Mouse (Mus musculus): ENCODE measurements around the gene Spata25. TPM values are rescaled to one million over a fixed set of nuclear protein-coding genes. Genes with fewer than 3 reads are reported as not detected.

Spata25 gene
- polyA plus RNA-seq, 1 experiment from 2014 or later = 0.14 TPM

- POLR2A ChIA-PET = no interaction called here
- no peak for TF ChIP-seq CTCF (IDR thresholded peaks at IDR 0.05)
- DNase-seq (ENCODE audit: low read depth, low spot score) = no peak
- in situ Hi-C loops (cut with MboI; ENCODE audit: low pct_unique_long_range_greater_than_20kb) = no loop called here
- no peaks in the 10 kb centered on the region for H3K27me3 ChIP-seq
- CTCF ChIA-PET = interaction anchor here (1.1 to 1.8 kb wide), 2 partner anchors 15 to 17 kb away, joined by 3 to 6 read pairs; no protein-coding TSS in a partner anchor
- no peak for ATAC-seq
Observed at GRCm38 (mm10) chr2:164850061-164850460, 21.7 kb upstream of the Spata25 start.

DNA sequence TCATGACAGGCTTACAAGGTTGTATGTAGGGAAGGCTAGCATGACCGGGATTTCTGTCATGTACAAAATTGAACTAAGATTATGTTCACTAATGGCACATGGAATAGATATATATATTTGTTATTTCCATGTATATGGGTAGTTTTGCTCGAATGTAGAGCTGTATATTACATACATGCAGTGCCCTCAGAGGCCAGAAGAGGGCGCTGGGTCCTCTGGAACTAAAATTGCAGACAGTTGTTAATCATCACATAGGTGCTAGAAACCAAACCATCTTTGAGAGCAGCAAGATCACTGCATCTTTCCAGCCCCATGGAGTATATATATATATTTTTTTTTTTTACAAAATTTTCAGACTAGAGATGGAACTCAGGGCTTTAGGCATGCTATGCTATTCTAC lies 17.4 kb upstream of the Spata25 start:
- TF ChIP-seq CTCF (IDR thresholded peaks at IDR 0.05) = no peak
- in situ Hi-C loops (cut with MboI; ENCODE audit: low pct_unique_long_range_greater_than_20kb) = no loop called here
- ATAC-seq (no peak), DNase-seq (ENCODE audit: low read depth, low spot score) (no peak)
- ChIA-PET POLR2A (no interaction called here), CTCF (interaction anchor here (1.7 to 1.8 kb wide), 2 partner anchors 32 to 35 kb away, joined by 3 to 7 read pairs; no protein-coding TSS in a partner anchor)
- H3K27me3 ChIP-seq = no peaks in the 10 kb centered on the region

- ChIA-PET CTCF (interaction anchor here (0.9 to 2.5 kb wide), 4 partner anchors 10 to 42 kb away, joined by 4 to 10 read pairs (median 6); partner anchors contain the start of gene Zswim1), POLR2A (interaction anchor here (0.9 to 2.1 kb wide), 4 partner anchors 33 to 65 kb away, joined by 3 to 11 read pairs (median 4); partner anchors contain the start of gene Pcif1)
- in situ Hi-C loops (cut with MboI; ENCODE audit: low pct_unique_long_range_greater_than_20kb) = no loop called here
- no peak for ATAC-seq
- no peak for DNase-seq (ENCODE audit: low read depth, low spot score)
- no peak for TF ChIP-seq CTCF (IDR thresholded peaks at IDR 0.05)
- H3K27me3 ChIP-seq = no peaks in the 10 kb centered on the region
Observed at GRCm38 (mm10) chr2:164835164-164835563, 6.8 kb upstream of the Spata25 start.

DNA sequence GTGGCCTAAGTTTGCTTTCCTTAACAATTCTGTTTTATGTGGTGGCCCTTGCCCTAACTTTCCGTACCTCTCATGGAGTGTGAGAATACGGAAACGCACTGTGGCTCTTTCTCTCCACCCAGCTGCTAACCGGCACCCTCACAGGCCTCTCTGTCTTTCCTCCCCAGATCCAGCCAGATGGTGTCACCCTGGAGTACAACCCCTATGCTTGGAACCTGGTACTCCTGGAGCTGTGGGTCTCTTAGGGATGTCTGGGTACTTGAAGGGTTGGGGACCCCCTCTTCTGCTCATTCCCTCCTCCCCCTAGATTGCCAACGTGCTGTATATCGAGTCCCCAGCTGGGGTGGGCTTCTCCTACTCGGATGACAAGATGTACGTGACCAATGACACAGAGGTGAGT lies 6.2 kb upstream of the Spata25 start:
- ChIA-PET CTCF (interaction anchor here (0.7 to 2.5 kb wide), 5 partner anchors 12 to 43 kb away, joined by 3 to 10 read pairs (median 6); partner anchors contain the start of genes Pltp and Zswim1), POLR2A (interaction anchor here (0.9 to 1.9 kb wide), 4 partner anchors 33 to 76 kb away, joined by 3 to 5 read pairs (median 4); partner anchors contain the start of gene Pcif1)
- ATAC-seq (peak; percentile 23), DNase-seq (ENCODE audit: low read depth, low spot score) (no peak)
- in situ Hi-C loops (cut with MboI; ENCODE audit: low pct_unique_long_range_greater_than_20kb) = no loop called here
- H3K27me3 ChIP-seq = no peaks in the 10 kb centered on the region
- TF ChIP-seq CTCF (IDR thresholded peaks at IDR 0.05) = no peak

DNA sequence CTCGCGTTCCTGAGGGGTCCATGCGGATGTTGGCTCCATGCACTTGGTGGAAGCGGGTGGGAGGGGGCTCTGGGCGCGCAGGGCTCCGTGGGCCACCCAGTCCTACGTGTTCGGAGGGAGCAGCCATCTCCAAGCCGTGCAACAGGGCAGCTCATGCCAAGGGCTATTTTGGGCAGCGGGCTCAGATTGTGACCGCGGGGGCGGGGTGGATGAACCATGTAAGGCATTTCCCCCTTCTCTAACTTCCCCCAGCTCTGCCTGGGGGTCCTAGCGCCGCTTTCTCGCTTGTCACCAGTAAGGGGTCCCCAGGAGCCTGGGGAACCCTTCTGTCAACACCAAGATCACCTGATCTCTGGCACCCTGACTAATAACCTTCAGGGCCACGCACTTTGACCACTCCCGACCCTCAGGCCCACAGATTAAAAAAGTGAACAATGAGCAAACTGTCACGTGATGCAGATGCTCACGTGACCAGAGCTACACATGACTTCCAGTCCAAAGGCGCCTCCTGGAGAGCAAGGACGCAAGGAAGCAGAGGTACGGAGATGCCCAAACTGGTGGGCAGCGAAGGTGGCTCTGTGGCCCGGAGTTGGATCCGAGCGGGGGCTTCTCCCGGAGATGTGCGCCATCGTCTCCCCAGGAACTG lies 5.1 kb upstream of the Spata25 start, which contains the start of gene Neurl2:
Gene Neurl2 (minus strand): TSS at position 143 of the 646 bp plus-strand sequence.
- no peak for TF ChIP-seq CTCF (IDR thresholded peaks at IDR 0.05)
- ATAC-seq (peak; percentile 13), DNase-seq (ENCODE audit: low read depth, low spot score) (peak; percentile 89)
- no peaks in the 10 kb centered on the region for H3K27me3 ChIP-seq
- ChIA-PET POLR2A (interaction anchor here (0.7 to 1.9 kb wide), 5 partner anchors 9 to 77 kb away, joined by 3 to 5 read pairs (median 3); partner anchors contain the start of genes Acot8 and Zswim1), CTCF (interaction anchor here (1.3 to 2.5 kb wide), 7 partner anchors 11 to 44 kb away, joined by 3 to 10 read pairs (median 4); partner anchors contain the start of genes Acot8, Pltp and Zswim1)
- in situ Hi-C loops (cut with MboI; ENCODE audit: low pct_unique_long_range_greater_than_20kb) = no loop called here

GRCm38 (mm10) chr2:164832748-164833301 lies 4.5 kb upstream of the Spata25 start, which contains the start of gene Ctsa:
Ctsa (plus strand) TSS chr2:164832873.
- peak; percentile 24 for ATAC-seq
- CTCF ChIA-PET = interaction anchor here (1.3 to 2.5 kb wide), 5 partner anchors 11 to 35 kb away, joined by 3 to 7 read pairs (median 4); partner anchors contain the start of genes Acot8, Pltp and Zswim1
- no peak for DNase-seq (ENCODE audit: low read depth, low spot score)
- in situ Hi-C loops (cut with MboI; ENCODE audit: low pct_unique_long_range_greater_than_20kb) = no loop called here
- TF ChIP-seq CTCF (IDR thresholded peaks at IDR 0.05) = no peak
- no peaks in the 10 kb centered on the region for H3K27me3 ChIP-seq
- POLR2A ChIA-PET = interaction anchor here (0.7 to 1.9 kb wide), 5 partner anchors 9 to 78 kb away, joined by 3 to 5 read pairs (median 3); partner anchors contain the start of genes Acot8 and Zswim1

GRCm38 (mm10) chr2:164832032-164832747 lies 3.9 kb upstream of the Spata25 start:
- in situ Hi-C loops (cut with MboI; ENCODE audit: low pct_unique_long_range_greater_than_20kb) = no loop called here

GRCm38 (mm10) chr2:164831029-164831428 lies 2.7 kb upstream of the Spata25 start:
- ChIA-PET CTCF (interaction anchor here (0.7 to 1.1 kb wide), 2 partner anchors 36 to 50 kb away, joined by 3 read pairs; no protein-coding TSS in a partner anchor), POLR2A (interaction anchor here (0.6 kb wide), 1 partner anchor 44 kb away, joined by 3 read pairs; no protein-coding TSS in a partner anchor)
- ATAC-seq (no peak), DNase-seq (ENCODE audit: low read depth, low spot score) (no peak)
- in situ Hi-C loops (cut with MboI; ENCODE audit: low pct_unique_long_range_greater_than_20kb) = no loop called here
- TF ChIP-seq CTCF (IDR thresholded peaks at IDR 0.05) = no peak
- H3K27me3 ChIP-seq = no peaks in the 10 kb centered on the region

More at GRCm38 (mm10) chr2:164832032-164832747, 3.9 kb upstream of the Spata25 start:
- no peak for TF ChIP-seq CTCF (IDR thresholded peaks at IDR 0.05)
- no peak for DNase-seq (ENCODE audit: low read depth, low spot score)
- no peak for ATAC-seq
- no peaks in the 10 kb centered on the region for H3K27me3 ChIP-seq
- POLR2A ChIA-PET = interaction anchor here (0.7 to 1.9 kb wide), 3 partner anchors 8 to 79 kb away, joined by 3 to 5 read pairs (median 3); partner anchors contain the start of gene Zswim1
- CTCF ChIA-PET = interaction anchor here (1.3 to 2.5 kb wide), 4 partner anchors 10 to 35 kb away, joined by 3 to 7 read pairs (median 4); partner anchors contain the start of genes Acot8 and Zswim1

- CTCF ChIA-PET = no interaction called here
- in situ Hi-C loops (cut with MboI; ENCODE audit: low pct_unique_long_range_greater_than_20kb) = no loop called here
- H3K27me3 ChIP-seq = no peaks in the 10 kb centered on the region
- TF ChIP-seq CTCF (IDR thresholded peaks at IDR 0.05) = no peak
- ATAC-seq (no peak), DNase-seq (ENCODE audit: low read depth, low spot score) (no peak)
- POLR2A ChIA-PET = no interaction called here
Observed at GRCm38 (mm10) chr2:164829090-164829489, 753 bp upstream of the Spata25 start.

Data from Patski (cell line).